Mouse (Mus musculus) retina, postnatal 7 days (tissue): ENCODE measurements at regions not wholly inside any gene's neighbourhood (a gene's known extent, or its start where the extent isn't known, plus 50 kb on each side); places are given as distances from the start of the nearest gene placed in this dataset.
A peak's percentile ranks its signal among the peaks of the same experiment; 100 is the strongest.

Experiments used
- DNase-seq: peaks from one replicate; pipeline ENCODE4 v3.0.0-alpha.2; 2012; ENCODE audit warnings: low read depth, low spot score

DNA sequence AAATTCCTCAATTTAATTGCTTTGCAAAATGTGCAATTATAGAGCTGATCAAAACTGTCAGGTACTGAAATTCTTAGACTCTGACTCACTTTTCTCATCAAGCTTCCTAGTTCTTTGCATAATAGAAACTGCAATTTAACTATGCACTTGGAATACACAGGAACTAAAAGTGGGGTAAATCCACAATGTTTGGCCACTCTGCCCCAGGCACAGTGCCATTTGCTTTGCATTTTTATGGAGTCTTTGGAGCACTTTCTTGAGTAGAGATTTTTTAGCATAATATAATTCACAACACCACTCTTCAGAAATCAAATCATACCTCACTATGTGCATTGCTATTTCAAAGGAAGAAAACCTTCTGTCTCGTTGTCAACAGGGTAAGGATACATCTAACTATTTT is 414.5 kb upstream of the A730009L09Rik start:
- DNase-seq: no peak

DNA sequence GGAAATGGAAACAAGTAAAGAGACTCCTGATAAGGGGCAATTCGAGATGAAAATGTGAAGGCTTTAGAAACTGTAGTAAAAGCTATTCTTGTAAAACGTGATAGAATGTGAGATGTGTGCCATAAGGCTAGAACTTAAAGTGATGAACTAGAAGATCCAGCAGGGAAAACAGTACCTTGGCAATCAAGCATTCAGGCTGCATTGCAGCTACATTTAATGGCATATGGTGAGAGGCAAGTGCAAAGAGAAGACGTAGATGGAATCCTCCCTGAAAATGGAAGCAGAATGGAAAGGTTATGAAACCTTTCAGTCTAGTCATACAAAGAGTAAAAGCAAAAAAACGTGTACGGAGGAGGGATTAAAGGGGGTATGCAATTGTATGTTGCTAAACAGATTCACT is 403.3 kb upstream of the A730009L09Rik start:
- DNase-seq: no peak

DNA sequence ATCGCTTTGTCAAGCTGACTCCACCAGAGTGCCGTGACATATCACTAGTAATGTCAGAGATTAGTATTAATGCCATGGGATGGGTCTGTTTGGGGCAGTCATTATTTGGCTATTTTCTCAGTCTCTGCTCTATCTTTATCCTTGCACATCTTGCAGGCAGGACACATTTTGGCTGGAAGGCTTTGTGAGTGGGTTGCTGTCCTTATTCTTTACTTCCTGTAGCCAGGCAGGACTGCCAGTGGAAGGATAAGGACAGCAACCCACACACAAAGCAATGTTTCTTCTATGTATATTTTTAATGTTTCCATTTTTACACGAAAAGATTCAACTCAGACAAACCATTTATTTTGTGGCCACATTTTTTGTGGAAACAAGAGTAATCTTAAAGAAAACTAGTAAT is 397.4 kb upstream of the A730009L09Rik start:
- DNase-seq: no peak

DNA sequence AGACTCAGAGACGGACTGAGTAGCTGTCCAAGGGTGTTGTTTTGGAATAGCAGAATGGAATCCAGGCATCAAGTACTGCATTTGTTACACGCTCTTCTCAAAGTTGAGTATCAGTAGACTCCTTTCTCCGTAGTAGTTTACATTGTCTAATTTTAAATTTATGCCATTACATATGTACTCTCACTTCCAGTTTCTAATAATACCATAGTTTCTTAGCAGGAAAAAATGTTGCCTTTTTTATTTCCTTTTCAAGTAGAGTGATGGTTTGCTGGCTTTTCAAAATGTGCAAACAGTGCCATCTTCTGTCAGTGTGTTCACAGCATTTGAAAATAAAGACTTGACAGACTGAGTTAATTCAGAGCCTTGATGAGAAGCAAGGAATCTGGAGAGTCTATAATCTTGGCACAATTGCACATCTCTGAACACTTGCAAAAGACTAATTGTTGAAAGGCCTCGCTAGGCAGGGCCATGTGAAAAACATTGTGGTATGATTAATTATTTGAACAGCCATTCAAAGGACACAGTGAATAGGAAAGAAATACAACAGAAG is 379.2 kb upstream of the A730009L09Rik start:
- peak; percentile 19 for DNase-seq

DNA sequence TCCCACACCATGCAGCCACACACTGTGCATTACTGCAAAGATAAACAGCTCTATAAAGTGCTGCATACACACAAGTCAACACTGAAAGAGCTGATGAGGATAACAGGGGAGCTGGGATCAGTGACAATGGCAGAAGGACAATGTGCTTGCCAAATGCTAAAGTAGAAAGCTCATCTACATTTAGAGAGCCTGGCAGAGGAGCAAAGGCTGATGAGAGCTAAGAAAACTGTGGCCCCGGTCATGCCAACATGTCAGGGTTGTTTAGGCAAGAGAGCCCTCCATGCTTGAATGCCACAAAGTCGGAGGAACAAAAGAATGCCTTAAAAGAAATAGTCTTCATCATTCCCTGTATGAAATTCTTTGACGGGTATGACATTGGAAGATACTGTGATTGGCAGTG is 363.0 kb upstream of the A730009L09Rik start:
- DNase-seq: no peak

DNA sequence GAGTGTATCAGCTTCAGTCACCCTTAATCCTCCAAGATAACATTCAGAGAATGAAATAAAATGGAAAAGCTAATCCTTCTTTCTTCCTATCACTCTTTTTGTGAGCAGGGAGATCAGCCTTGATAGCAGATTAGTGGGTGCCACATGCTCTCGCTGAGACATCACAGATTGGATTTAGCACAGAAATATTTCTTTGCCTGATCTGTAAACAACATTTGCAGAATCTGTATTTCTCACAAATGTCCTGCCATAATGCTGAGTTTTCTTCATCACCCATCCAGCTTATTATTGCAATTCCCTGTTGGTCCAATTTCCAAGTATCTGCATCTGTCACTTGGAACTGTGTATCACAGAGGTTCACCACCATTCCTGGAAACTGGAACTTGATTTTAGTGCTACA is 342.8 kb upstream of the A730009L09Rik start:
- DNase-seq: peak; percentile 1
